In genomic region chr9:51764921-51765416, GRCm38 (mm10) we compare ENCODE assay signal across 8 mouse cellular contexts. TPM values are rescaled to one million over a fixed set of nuclear protein-coding genes. Genes with fewer than 3 reads are reported as not detected.
DNase-seq lines count a peak whose midpoint lies in the region; ATAC-seq lines count a peak whose summit lies in the region.

Arhgap20 (plus strand) TSS chr9:51765337.

- peak within 1 kb of the TSS; percentile 69 for H3K4me3 ChIP-seq in intestine, embryonic 15.5 days (replicated peaks)
- peak within 1 kb of the TSS; percentile 94 for H3K4me3 ChIP-seq in megakaryocyte, embryonic 14.5 days (replicated peaks)

- peak within 1 kb of the TSS; percentile 60 for H3K9ac ChIP-seq in intestine, embryonic 15.5 days

- intact Hi-C loops in gastrocnemius, postnatal 36 days (cut with DNase I), result loop anchor here (5.0 kb wide), 2 partner anchors 67 to 428 kb away; no protein-coding TSS in a partner anchor
- intact Hi-C loops in left cerebral cortex, postnatal 10 days (cut with DNase I), result loop anchor here (5.0 to 10.0 kb wide), 4 partner anchors 118 to 600 kb away; partner anchors contain the start of gene Gm32742

- peak; percentile 98 for ATAC-seq in intestine, embryonic 15.5 days

- H3K27me3 ChIP-seq in intestine, embryonic 15.5 days (replicated peaks), result peaks cover 16% of the 10 kb centered on the region
- peaks cover 74% of the 10 kb centered on the region for H3K27me3 ChIP-seq in megakaryocyte, embryonic 14.5 days (replicated peaks)

- WGBS in intestine, embryonic 15.5 days, result under 1% methylated on average over 60 of the region's 77 CpGs

- H3K27ac ChIP-seq in intestine, embryonic 15.5 days, result 0 out of 2 replicates have a peak within 1 kb of the TSS, but pooled peaks have one; percentile 11

- peak; percentile 89 for DNase-seq in adrenal gland, adult 2 months
- DNase-seq in embryo, embryonic 11 days, result peak; percentile 89
- peak in 1 of 2 experiments; percentile 65 for DNase-seq in gastrocnemius, postnatal 36 days
- peak; percentile 86 to 91 for DNase-seq in left cerebral cortex, postnatal 10 days (ENCODE audit: extremely low spot score in 1 of 2, low spot score in 2 of 2)
- DNase-seq in right cerebral cortex, postnatal 14 days, result peak; percentile 92
- peak; percentile 24 for DNase-seq in urinary bladder, postnatal 10 days (ENCODE audit: low spot score)

- no peaks in the 10 kb centered on the region for H3K9me3 ChIP-seq in intestine, embryonic 15.5 days
- H3K9me3 ChIP-seq in megakaryocyte, embryonic 14.5 days, result no peaks in the 10 kb centered on the region

- peak within 1 kb of the TSS; percentile 95 for H3K4me2 ChIP-seq in intestine, embryonic 15.5 days (replicated peaks)

- H3K36me3 ChIP-seq in intestine, embryonic 15.5 days, result no peaks in the 10 kb centered on the region
- H3K36me3 ChIP-seq in megakaryocyte, embryonic 14.5 days (replicated peaks; ENCODE audit: low read length), result no peaks in the 10 kb centered on the region

- peaks cover 16% of the 10 kb centered on the region for H3K4me1 ChIP-seq in intestine, embryonic 15.5 days (replicated peaks)
- peaks cover 28% of the 10 kb centered on the region for H3K4me1 ChIP-seq in megakaryocyte, embryonic 14.5 days

RNA-seq across cellular contexts. Expression of gene Arhgap20, which starts in this region (rescaled TPM):
- 1 to 10 TPM; 1.8 to 2.2 TPM for total RNA-seq in adrenal gland, adult 2 months (2021)
- 0.47 and 0.56 TPM in 2 replicates for polyA plus RNA-seq in adrenal gland, adult 2 months (2012; rRNA removed)
- total RNA-seq in gastrocnemius, postnatal 36 days (2021), result 10 to 100 TPM; 25.9 to 26.5 TPM
- polyA plus RNA-seq in intestine, embryonic 15.5 days (2015; fragmentation: Nextera tagmentation; extraction: Ambion mirVana), result 2.3 and 2.8 TPM in 2 replicates
- total RNA-seq in left cerebral cortex, postnatal 10 days (2021), result 10 to 100 TPM; 97.1 to 98.7 TPM
- not detected in 2 replicates for polyA plus RNA-seq in megakaryocyte, embryonic 14.5 days (2012; ENCODE audit: insufficient read depth, low replicate concordance)

Comparison
In these comparisons a context has a peak if more than half of its experiments do, and no peak if none do; other contexts are left out.
1. RNA of gene Arhgap20 (total RNA-seq): 97.1 to 98.7 TPM in left cerebral cortex, postnatal 10 days and 25.9 to 26.5 TPM in gastrocnemius, postnatal 36 days; 1.8 to 2.2 TPM in adrenal gland, adult 2 months; every median in the first group is over 4 times any median in the second.